Mouse (Mus musculus) cerebellum, postnatal 25 days (tissue): ENCODE data around the gene 2010111I01Rik.
A peak's percentile ranks its signal among the peaks of the same experiment; 100 is the strongest.
"Not testable (repeated sequence)": the region's sequence is repeated elsewhere in the genome, so short reads cannot be mapped to it uniquely, and the experiment has no call there.

Source experiments
- DNase-seq, 2 experiments: peaks; one replicate each; pipeline ENCODE4 v3.0.0; 2021; ENCODE audit warnings: mixed read lengths in 2 of 2

The 2010111I01Rik gene

DNA sequence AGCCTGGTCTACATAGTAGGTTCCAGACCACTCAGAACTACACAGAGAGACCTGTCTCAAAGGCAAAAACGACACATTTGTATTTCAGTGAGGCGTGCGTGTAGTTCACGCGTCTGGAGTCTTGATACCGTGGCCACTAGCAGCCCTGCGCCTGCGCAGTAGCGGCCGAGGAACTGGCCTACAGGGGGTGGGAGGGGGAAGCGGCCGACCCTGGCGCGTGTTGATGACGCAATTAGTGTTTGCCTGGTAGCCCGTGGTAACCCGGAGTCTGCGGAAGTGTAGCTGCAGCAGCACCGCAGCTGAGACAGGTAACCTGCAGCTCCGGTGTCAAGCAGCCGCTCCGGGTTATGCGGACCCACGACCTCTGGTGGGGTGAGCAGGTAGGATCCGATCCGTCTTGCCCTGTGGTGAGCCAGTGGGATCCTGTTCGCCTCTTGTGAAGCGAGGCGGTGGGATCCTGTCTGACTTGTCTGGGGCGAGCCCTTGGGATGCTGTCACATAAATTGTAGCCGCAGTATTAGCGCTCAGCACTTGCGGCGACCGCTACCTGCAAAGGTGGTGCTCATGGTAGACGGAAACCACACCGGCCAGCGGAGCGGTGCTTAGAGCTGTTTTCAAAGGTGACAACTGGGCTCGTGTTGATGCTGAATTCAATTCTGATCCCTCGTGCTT lies at the start of gene 2010111I01Rik:
2010111I01Rik (plus strand) TSS at position 254 of the 672 bp plus-strand sequence.
- DNase-seq: peak; percentile 96 to 98

GRCm38 (mm10) chr13:62916675-62917074 lies 48.0 kb upstream of the 2010111I01Rik start:
- DNase-seq: peak in 1 of 2 experiments; percentile 11

DNA sequence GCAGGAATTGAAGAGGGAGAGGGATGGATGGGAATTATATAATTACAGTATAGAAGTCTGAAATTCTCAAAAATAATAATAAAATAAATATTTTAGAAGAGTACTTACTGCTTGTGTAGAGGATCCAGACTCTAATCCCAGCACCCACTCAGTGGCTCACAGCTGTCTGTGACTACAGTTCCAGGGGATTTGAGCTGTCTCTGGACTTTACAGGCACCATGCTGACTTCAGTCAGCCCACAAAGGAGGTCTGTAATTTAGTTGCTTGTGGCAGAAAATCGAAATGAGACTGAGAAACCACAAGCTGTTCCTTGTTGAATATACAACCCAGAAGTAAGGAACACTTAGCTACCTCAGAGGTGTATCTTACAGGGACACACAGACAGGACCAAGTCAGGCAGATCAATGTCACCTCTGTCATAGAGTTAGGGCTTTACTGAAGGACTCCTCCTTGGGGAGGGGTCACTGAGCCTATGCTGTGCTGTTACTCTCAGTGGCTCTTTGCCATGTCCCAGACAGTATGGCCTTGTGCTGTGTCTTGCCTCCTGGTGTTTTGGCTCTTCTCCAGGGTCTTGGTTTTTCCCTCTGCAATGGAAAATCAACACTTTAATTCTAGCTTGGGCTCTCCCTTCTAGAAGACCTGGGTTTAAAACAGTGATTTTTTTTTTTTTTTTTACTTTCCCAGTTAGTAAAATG lies 47.1 kb upstream of the 2010111I01Rik start:
- no peak for DNase-seq

DNA sequence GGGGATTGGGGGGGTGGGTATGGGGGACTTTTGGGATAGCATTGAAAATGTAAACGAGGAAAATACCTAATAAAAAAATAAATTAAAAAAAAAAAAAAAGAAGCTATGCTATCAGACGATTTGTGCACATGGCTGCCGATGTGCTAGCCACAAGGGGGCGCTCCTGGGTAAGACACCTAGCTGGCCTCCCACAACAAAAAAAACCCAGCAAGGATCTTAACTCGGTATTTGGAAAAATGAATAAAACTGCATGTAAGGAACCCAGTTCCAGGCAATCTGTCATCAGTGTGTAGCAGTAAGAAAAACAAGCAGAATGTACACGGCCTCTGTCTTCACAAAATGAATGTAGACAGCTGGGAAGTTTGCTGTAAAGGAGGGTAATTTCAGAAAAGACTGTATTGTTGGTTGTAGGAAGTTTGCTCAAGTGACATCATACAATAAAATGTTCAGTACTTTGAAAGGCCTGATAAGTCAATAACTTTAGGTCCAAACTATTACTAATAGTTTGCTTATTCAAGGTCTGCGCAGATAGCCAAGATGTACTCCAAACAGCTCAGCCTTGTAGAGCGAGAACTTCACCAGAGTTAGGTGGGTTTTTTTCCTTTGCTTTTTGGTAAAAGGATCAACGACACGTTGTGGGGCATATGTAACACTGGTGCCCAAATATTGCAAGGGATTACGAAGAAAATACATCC lies 44.9 kb upstream of the 2010111I01Rik start:
- peak; percentile 76 to 89 for DNase-seq

GRCm38 (mm10) chr13:62922645-62923044 lies 42.0 kb upstream of the 2010111I01Rik start:
- no peak for DNase-seq

DNA sequence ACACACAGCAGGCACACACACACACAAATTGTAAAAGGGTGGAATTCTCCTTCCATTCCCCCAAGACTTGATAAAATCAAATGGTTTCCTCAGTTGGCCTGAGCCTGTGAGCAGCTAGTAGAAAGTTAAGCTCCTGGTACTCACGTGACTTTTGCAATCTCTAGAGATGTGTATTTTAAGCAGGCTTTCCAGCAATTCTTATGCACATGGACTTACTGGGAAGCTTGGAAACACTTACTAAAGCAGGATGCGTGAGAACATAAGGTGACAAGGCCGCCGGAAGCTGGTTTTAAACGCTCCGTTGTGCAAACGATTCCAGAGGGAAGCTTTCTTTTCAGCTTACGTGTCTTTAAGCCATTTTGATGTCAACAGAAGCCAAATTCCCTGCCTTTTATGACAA lies 41.5 kb upstream of the 2010111I01Rik start:
- no peak for DNase-seq

DNA sequence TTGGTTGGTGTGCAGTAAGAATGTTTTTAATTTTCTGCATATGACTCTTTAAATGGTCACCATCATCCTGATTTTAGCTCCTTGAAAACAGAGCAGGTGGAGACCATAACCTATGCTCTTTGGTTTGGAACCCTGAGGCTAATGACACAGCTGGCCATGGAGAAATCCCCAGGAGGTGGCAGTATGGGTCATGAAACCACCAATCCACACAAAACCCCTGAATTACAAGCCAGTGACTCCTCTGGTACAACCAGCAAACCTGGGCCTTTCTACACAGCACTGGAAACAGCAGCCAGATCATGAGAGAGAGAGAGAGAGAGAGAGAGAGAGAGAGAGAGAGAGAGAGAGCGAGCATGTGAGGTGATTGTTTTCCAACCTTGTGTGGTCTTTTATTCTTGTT lies 38.2 kb upstream of the 2010111I01Rik start:
- DNase-seq: peak; percentile 17 to 37

- no peak for DNase-seq
Observed at GRCm38 (mm10) chr13:62927470-62927869, 37.2 kb upstream of the 2010111I01Rik start.

- DNase-seq: not testable (repeated sequence)
Observed at GRCm38 (mm10) chr13:62929144-62929543, 35.5 kb upstream of the 2010111I01Rik start.

DNA sequence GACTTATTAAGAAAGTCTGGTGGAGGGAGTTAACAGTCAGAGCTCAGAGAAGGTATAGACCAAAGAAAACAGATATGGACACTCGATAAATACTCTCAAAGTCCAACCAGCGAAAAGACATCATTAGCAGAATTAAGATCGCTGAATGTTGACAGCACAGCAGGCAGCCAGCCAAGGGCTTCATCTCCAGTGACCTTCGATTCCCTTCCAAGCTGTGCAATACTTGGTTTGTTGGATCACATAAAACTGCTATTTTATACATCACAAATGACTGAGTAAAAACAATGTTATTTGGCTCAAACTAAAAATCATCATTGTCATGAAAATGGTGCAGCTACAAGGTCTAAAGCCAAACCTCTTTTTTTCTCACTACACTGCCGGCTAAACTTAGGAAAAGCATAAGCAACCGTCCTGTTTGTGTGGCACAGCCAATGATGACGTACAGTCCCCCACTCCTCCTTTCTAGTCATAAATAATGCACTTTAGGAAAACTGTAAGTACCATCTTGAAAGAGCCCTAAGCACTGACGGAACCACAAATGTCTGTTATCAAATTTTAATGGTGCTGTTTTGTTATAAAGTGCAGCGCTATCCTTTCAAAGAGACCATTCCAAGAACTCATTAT lies 34.8 kb upstream of the 2010111I01Rik start:
- no peak for DNase-seq

DNA sequence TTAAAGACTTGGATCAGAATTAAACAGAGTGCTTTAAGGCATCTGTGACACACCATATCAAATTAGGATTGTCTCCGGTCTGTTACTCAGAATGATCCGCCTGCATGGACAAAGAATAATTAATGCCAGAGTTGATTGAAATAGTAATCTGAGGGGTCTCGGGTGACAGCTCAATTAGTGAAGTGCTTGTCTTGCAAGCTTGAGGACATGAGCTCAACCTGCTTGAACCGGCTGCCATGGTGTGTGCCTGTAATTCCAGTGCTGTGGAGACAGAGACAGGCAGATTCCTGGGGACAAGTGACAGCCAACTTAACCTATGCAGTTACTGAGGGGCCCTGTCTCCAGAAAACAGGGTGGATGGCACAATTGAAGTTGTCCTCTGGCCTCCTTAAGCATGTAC lies 32.2 kb upstream of the 2010111I01Rik start:
- no peak for DNase-seq

DNA sequence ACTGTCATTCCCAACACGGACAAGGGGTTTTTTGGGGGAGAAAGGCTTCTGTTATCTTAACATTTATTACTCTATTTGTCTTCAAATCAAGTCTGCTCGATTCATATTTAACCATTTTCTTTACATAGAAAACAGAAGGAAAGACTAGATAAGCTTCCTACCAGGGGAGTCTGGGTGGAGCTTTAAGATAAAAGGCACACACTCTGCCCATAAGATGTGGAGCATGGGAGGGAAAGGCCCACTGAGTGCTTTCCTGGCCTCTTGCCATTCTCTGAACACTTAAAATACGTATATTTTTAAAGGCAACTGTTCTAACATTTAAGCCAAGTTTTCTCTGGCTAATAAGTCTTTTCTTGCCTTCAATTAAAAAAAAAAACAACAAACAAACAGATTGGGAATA lies 25.3 kb upstream of the 2010111I01Rik start:
- DNase-seq: no peak

GRCm38 (mm10) chr13:62939797-62940196 lies 24.9 kb upstream of the 2010111I01Rik start:
- DNase-seq: no peak

DNA sequence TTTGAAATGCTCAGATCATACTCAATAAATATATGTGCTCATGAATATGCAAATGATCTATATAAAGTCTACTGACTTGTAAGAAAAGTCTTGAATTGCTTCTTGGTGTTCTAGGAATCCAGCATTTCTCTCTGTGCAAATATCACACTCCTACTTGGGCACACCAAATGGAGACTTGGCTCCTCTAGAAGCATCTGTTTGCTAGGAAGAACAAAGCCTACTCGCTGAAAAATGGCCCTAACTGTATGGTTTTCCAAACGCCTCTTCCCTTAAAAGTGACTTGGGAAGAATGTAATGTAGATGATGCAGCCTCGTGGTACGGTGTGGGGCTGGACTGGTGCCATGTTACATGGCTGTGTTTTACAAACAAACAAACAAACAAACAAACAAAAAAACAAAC lies 24.0 kb upstream of the 2010111I01Rik start:
- no peak for DNase-seq

DNA sequence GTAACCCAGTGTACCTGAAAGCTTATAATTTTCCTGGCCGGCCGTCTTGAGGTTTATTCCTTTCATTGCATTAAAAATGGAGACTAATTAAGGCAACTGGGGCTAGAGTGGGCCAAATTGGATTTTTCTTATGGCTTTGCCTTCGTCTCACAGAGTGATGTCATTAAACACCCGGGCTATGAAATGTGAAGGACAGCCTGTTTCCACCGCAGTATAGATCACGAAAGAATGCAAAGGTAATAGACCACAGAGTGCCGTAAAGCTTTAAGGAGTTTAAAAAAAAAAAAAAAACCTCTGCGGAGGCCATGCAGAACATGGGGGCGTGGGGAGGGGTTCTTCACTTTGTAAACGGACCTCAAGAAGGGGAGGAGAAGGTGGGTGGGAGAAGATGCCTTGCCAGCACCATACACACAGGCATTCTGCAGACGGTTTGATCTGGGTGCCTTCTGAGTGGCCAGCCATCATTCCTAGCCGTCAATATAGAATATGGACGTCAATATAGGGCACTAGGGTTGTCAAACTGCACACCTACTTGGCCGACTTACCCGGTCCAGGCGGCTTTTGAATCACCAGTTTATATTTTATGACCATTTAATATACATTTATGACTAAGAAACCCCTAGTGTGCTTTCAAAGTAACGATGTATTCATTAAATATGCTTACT lies 23.2 kb upstream of the 2010111I01Rik start:
- DNase-seq: no peak

DNA sequence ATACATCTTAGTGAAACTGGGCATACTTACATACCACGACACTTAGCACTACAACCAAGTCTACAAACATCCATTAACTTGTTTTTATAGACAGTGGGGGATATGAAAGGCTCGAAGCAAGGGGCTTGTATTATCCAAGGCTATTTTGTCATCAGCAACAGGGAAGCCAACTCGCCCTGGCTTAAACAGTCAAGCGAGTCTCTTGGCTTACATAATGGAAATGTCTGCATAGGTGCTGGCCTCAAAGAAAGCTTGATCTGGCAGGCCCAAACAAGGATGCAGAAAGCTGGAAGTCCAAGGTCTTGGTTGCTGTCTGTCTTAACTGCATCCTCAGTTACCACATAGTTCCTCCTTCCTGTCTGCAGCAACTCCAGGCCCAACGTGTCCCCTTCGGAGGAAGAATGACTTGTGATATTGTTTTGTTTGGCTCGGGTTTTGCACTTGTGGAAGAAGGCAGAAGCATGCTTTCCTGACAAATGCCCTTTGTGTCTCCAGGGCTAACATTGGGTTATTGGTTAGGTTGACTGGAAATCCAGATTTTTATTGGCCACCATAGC lies 21.3 kb upstream of the 2010111I01Rik start:
- DNase-seq: no peak

- DNase-seq: no peak
Observed at GRCm38 (mm10) chr13:62944109-62944508, 20.6 kb upstream of the 2010111I01Rik start.

DNA sequence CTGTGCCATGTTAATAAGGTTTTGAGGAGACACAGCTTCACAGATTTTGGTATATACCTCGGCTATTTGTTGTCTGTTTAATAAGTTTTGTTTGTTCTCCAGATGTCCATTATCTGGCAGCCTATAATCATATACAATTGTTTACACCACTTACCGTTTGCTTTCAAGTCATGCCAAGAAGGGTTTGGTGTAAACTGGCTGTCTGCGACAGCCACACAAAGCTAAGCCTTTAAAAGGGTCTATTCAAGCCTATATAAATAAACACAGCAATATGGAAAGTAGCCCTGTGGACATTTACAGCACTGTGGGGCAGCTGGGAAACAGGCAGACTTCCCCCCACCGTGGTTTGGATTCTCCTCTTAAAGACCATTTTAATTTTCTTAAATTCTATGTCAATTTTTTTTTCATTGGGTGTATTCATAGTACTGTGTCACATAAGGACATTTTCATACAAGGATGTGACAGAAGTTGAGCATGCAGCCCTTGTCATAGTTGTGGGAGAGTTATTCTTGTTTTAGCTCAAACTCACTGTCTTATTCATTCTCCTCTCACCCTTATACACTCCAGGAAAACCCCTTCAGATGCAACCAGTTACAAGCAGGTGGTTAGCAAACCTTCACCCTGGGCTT lies 15.0 kb upstream of the 2010111I01Rik start:
- DNase-seq: no peak

DNA sequence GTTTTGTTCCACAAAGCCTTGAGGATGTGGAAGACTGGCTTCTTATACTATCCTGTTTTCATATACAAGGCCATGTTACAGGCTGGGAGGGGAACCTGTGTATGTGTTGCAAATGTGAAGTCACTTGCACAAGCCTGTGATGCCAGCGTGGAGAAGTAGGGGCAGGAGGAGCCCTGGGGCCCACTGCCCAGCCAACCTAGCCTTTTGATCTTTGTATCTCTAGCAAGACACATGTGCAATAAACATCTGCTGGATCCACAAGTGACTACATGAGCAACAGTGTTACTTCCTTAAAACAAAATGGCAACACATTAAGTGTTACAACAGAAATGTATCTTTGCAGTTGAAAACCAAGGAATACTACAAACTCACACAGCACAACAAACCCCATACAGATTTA lies 13.1 kb upstream of the 2010111I01Rik start:
- no peak for DNase-seq

DNA sequence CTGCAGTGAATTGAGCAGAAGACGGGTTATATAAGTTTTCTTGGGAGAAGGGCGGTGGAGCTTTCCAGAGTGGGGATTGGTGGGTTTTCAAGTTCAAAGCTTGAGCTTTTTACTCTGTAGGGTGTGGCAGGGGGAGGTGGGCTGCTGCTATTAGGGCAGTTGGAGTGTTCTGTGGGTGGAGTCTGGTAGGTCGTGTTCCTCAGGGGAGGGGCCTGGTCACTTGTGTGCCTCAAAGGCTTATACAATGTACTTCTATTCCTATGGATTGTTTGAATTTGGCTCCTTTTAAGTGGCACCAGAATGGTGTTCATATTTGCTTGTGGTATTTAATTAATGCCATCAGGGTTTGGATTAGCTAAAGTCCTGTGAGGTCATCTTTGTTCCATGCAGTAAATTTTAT lies 12.6 kb upstream of the 2010111I01Rik start:
- no peak for DNase-seq

GRCm38 (mm10) chr13:62952624-62953023 lies 12.1 kb upstream of the 2010111I01Rik start:
- DNase-seq: no peak

- no peak for DNase-seq
Observed at GRCm38 (mm10) chr13:62955997-62956396, 8.7 kb upstream of the 2010111I01Rik start.
